17 mouse cellular contexts compared by ENCODE assay signal in the genomic region with DNA sequence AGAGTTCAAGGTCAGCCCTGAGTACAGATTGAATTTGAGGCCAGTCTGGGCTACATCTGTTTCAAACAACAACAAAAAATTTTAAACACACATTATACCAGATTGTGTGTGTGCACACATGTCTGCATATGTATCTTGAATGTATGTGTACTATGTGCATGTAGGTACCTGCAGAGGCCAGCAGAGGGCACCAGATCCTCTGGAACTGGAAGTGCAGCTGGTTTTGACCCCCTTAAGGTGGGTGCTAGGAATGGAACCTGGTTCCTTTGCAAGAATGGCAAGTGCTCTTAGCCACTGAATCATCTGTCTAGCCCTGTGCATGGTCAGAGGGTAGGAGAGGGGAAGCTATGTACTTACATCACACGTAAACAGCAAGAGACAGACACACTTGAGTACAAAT. TPM values are rescaled to one million over a fixed set of nuclear protein-coding genes. Genes with fewer than 3 reads are reported as not detected.
DNase-seq lines count a peak whose midpoint lies in the region; ATAC-seq and TF ChIP-seq lines count a peak whose summit lies in the region.
"Had no signal": no experiment of that assay in that cellular context is flagged by ENCODE, and none has a peak within 500 bp of the region (broad histone marks: within the 10 kb centered on the region; RNA-seq: fewer than 3 reads in every experiment).

No protein-coding gene starts in this region.

- CTCF ChIA-PET in Patski (lab: Charles Lee), result interaction anchor here (1.4 kb wide), 1 partner anchor 10 kb away, joined by 3 read pairs; no protein-coding TSS in a partner anchor

- no peak for ATAC-seq in intestine, postnatal 0 days
- no peak for ATAC-seq in intestine, embryonic 16.5 days
- ATAC-seq in Patski, result no peak
- ATAC-seq: activated CD4-positive, CD25-positive, alpha-beta regulatory T cell, adult 4 months; midbrain, embryonic 13.5 days had no signal

- no peaks in the 10 kb centered on the region; the same call in 1 of the 2 replicates for H3K4me1 ChIP-seq in intestine, postnatal 0 days (replicated peaks; ENCODE audit: control insufficient read depth, insufficient read depth, low read length)
- peaks cover 12% of the 10 kb centered on the region for H3K4me1 ChIP-seq in intestine, embryonic 16.5 days (ENCODE audit: control insufficient read depth, insufficient read depth, low read length)

- no peak overlapping the region for H3K4me2 ChIP-seq in intestine, postnatal 0 days (replicated peaks; ENCODE audit: low read depth)
- H3K4me2 ChIP-seq in intestine, embryonic 16.5 days (ENCODE audit: low read depth, low read length), result no peak overlapping the region
- H3K4me2 ChIP-seq: embryonic facial prominence, embryonic 12.5 days; forebrain, embryonic 12.5 days; hindbrain, embryonic 15.5 days; limb, embryonic 12.5 days; midbrain, embryonic 13.5 days; neural tube, embryonic 12.5 days had no signal

- POLR2A ChIA-PET in Patski (lab: Charles Lee), result no interaction called here

- H3K4me3 ChIP-seq in intestine, postnatal 0 days (ENCODE audit: low read depth, low read length), result no peak overlapping the region
- H3K4me3 ChIP-seq in intestine, embryonic 16.5 days (ENCODE audit: low read length), result no peak overlapping the region
- H3K4me3 ChIP-seq: embryonic facial prominence, embryonic 12.5 days; forebrain, embryonic 12.5 days; hindbrain, embryonic 15.5 days; limb, embryonic 12.5 days; midbrain, embryonic 13.5 days; neural tube, embryonic 12.5 days had no signal

- peak; percentile 28 for DNase-seq in retina, postnatal 1 day
- DNase-seq in retina, embryonic 14.5 days (ENCODE audit: low spot score), result no peak
- DNase-seq in Patski (ENCODE audit: low read depth, low spot score), result no peak
- DNase-seq in spleen, postnatal 36 days (ENCODE audit: low spot score in 2 of 2), result no peak
- DNase-seq in frontal cortex, postnatal 25 days (ENCODE audit: low spot score in 2 of 2), result no peak
- DNase-seq: kidney, postnatal 14 days; layer of hippocampus, postnatal 36 days; lung, postnatal 10 days had no signal

- no peaks in the 10 kb centered on the region for H3K27me3 ChIP-seq in intestine, postnatal 0 days (replicated peaks; ENCODE audit: control insufficient read depth, insufficient read depth, low read length)
- H3K27me3 ChIP-seq in intestine, embryonic 16.5 days (replicated peaks; ENCODE audit: control insufficient read depth, insufficient read depth, low read length), result no peaks in the 10 kb centered on the region
- H3K27me3 ChIP-seq in Patski, result peaks cover 6% of the 10 kb centered on the region
- H3K27me3 ChIP-seq: embryonic facial prominence, embryonic 12.5 days; forebrain, embryonic 12.5 days; hindbrain, embryonic 15.5 days; limb, embryonic 12.5 days; midbrain, embryonic 13.5 days; neural tube, embryonic 12.5 days had no signal

- in situ Hi-C loops in Patski (cut with MboI; ENCODE audit: low pct_unique_long_range_greater_than_20kb), result no loop called here

- 97% methylated on average over 1 of the region's 1 CpGs for WGBS in intestine, postnatal 0 days
- 93% methylated on average over 1 of the region's 1 CpGs for WGBS in intestine, embryonic 16.5 days

- peak; percentile 61 for TF ChIP-seq CTCF in intestine, postnatal 0 days (IDR thresholded peaks at IDR 0.05; ENCODE audit: low read depth)
- peak; percentile 50 for TF ChIP-seq CTCF in Patski (IDR thresholded peaks at IDR 0.05)

- no peaks in the 10 kb centered on the region for H3K36me3 ChIP-seq in intestine, postnatal 0 days (ENCODE audit: control insufficient read depth, insufficient read depth)
- no peaks in the 10 kb centered on the region for H3K36me3 ChIP-seq in intestine, embryonic 16.5 days (ENCODE audit: control insufficient read depth, insufficient read depth, low read length)
- H3K36me3 ChIP-seq: embryonic facial prominence, embryonic 12.5 days; forebrain, embryonic 12.5 days; hindbrain, embryonic 15.5 days; limb, embryonic 12.5 days; midbrain, embryonic 13.5 days; neural tube, embryonic 12.5 days had no signal

- H3K9me3 ChIP-seq in intestine, postnatal 0 days (ENCODE audit: control insufficient read depth), result peaks cover 3% of the 10 kb centered on the region; the same call in 1 of the 2 replicates
- H3K9me3 ChIP-seq in intestine, embryonic 16.5 days (ENCODE audit: control insufficient read depth, low read length), result no peaks in the 10 kb centered on the region
- H3K9me3 ChIP-seq: embryonic facial prominence, embryonic 12.5 days; forebrain, embryonic 12.5 days had no signal

- H3K27ac ChIP-seq in intestine, postnatal 0 days (ENCODE audit: low read depth, low read length), result no peak overlapping the region
- no peak overlapping the region for H3K27ac ChIP-seq in intestine, embryonic 16.5 days (ENCODE audit: low read length)
- H3K27ac ChIP-seq: embryonic facial prominence, embryonic 12.5 days; hindbrain, embryonic 15.5 days; limb, embryonic 12.5 days; midbrain, embryonic 13.5 days; neural tube, embryonic 12.5 days had no signal

- H3K9ac ChIP-seq in intestine, postnatal 0 days (ENCODE audit: low read depth, low read length), result no peak overlapping the region
- H3K9ac ChIP-seq in intestine, embryonic 16.5 days (ENCODE audit: low read depth, low read length), result no peak overlapping the region
- H3K9ac ChIP-seq: embryonic facial prominence, embryonic 12.5 days; forebrain, embryonic 12.5 days; hindbrain, embryonic 15.5 days; limb, embryonic 12.5 days; midbrain, embryonic 13.5 days; neural tube, embryonic 12.5 days had no signal

RNA-seq across cellular contexts. Expression of a gene that starts 23.3 kb away (rescaled TPM):
- 766 and 793 TPM in 2 replicates for polyA plus RNA-seq in intestine, postnatal 0 days (2015; fragmentation: Nextera tagmentation; extraction: Ambion mirVana)
- 685 and 745 TPM in 2 replicates for polyA plus RNA-seq in intestine, embryonic 16.5 days (2015; fragmentation: Nextera tagmentation; extraction: Ambion mirVana)
- 1,624 TPM for polyA plus RNA-seq in Patski (2021)

RNA-seq across cellular contexts. Expression of a gene that starts 23.4 kb away (rescaled TPM):
- 5.1 and 6.6 TPM in 2 replicates for polyA plus RNA-seq in intestine, postnatal 0 days (2015; fragmentation: Nextera tagmentation; extraction: Ambion mirVana)
- polyA plus RNA-seq in intestine, embryonic 16.5 days (2015; fragmentation: Nextera tagmentation; extraction: Ambion mirVana), result 14.2 and 15.3 TPM in 2 replicates
- 22.6 TPM for polyA plus RNA-seq in Patski (2021)
